Mouse (Mus musculus) cerebellum, adult 18-20 months (tissue): ENCODE results near the gene 1700057G04Rik.
"Not testable (repeated sequence)": the region's sequence is repeated elsewhere in the genome, so short reads cannot be mapped to it uniquely, and the experiment has no call there.

Experiments used
- DNase-seq, 2 experiments: peaks; one replicate each; pipeline ENCODE4 v3.0.0; 2021

The 1700057G04Rik gene

DNA sequence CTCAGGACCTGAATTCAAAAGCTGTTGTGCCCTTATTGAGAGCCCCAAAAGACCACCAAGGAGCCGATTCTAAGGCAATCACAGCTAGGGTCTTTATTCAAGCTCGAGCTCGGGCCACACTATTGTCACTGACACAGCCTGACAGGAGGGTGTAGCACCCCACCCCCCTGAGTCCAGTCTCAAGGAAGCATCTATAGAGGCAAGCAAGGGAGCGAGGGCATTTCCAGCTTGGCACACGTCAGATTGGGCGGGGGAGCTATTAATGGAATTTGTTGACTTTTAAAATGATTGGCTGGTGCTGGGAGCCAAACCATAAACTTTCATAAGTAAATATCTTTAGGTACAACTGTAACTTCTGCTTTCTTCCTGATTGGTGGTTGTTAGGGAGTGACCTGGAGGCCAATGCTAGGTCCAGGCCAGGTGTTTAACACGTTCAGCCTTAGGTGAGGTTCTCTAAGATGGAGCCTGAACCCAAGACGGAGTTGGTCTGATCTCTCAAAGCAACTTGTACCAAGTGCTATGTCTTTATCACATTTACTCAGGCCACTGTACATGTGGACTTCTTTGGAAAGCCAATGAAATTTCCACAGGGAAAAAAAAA is 3.5 kb upstream of the 1700057G04Rik start:
- DNase-seq: no peak

GRCm38 (mm10) chr9:92316791-92317190 is 7.6 kb downstream of the 1700057G04Rik start:
- DNase-seq: no peak

- DNase-seq: not testable (repeated sequence)
Observed at GRCm38 (mm10) chr9:92325936-92326335, 16.8 kb downstream of the 1700057G04Rik start.

DNA sequence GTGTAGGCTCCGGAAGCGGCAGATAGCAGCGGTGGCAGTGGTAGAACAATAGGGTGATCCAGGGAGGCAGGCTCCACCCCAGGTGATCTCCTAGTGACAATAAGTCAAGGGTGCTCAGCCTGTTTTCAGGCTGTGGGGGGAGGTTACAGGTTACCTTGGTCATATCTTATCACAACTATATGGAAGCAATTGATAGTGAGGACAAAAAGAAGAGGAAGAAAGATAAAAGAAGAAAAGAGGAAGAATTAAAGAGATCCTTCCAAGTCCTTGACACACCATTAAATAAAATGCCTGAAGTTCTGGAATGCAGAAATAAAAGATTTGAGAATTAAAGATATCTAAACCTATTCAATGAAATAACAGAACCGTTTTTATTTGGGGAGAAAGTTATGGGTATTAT is 17.6 kb downstream of the 1700057G04Rik start:
- DNase-seq: no peak

GRCm38 (mm10) chr9:92331383-92331782 is 22.2 kb downstream of the 1700057G04Rik start:
- no peak for DNase-seq

DNA sequence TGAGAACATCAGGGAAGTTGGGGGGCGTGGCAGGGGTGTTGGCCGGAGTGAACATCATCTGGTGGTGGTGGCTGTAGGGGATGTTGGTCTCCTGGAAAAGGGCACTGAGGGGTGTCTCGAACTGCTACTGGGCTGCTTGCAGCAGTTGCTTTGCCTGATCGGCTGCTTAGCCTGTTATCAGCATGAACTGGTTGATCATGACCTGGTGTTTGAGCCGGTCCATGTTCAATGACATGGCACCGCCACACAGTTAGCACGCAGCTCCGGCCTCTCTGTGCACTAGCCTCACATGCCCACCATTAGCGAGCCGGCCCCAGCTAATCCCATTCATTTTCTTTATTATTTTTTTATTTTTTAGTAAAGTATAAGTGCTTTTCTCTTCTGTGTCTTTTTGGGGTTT is 25.7 kb downstream of the 1700057G04Rik start:
- DNase-seq: no peak

DNA sequence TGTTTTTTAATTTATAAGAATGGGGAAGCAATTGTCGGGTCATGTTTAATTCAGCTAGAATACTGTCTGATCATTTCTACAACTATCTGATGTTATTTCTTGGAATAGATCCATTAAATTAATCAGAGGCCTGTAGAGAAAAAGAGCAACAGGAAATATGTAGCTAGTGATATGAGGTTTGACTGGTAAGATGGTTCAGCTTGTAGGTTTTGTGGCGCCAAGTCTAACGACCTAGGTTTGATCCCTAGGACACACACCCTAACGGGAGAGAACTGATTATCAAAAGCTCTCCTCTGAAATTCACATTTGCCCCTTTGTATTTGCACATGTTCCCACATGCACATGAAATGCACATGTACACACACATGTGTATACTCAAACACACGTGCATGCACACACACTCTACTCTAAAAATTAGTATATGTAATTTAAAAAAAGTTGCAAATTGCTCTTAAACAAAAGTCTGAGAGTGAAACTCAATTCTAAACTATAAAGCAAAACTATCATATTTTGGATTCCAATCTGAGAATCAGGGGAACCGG is 26.2 kb downstream of the 1700057G04Rik start:
- no peak for DNase-seq

- DNase-seq: no peak
Observed at GRCm38 (mm10) chr9:92337063-92337462, 27.9 kb downstream of the 1700057G04Rik start.

- DNase-seq: no peak
Observed at GRCm38 (mm10) chr9:92337661-92338060, 28.5 kb downstream of the 1700057G04Rik start.

GRCm38 (mm10) chr9:92338954-92339353 is 29.8 kb downstream of the 1700057G04Rik start:
- no peak for DNase-seq

GRCm38 (mm10) chr9:92351924-92352323 is 42.7 kb downstream of the 1700057G04Rik start:
- DNase-seq: no peak

- no peak for DNase-seq
Observed at GRCm38 (mm10) chr9:92353306-92353705, 44.1 kb downstream of the 1700057G04Rik start.

DNA sequence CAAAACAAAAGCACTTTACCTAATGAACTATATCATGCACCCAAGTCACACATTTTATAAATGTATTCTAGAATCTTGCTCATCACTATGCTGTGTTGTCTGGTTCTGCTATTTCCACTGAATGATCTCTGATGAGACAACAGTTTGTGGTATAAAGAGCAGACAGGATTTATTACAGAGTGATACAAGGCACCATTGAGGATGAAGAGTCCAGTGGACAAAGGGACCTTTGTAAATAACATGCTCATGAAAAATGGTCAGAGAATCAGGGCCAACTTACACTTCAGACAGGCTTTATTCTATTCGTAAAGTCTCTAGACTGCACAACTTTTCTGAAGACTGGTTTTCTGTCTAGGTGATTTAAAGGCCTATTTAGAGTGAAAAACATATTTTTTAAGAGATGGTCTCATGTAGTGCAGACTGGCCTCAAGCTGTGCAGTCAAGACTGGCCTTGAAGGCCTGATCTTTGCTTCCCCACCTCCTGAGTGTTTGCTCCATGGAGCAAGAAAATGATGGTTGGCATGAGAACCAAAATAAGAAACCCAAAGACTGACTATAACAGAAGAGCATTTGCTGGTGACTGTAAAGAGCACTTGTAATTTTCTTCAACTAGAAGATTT is 51.6 kb downstream of the 1700057G04Rik start:
- no peak for DNase-seq

GRCm38 (mm10) chr9:92363478-92363877 is 54.3 kb downstream of the 1700057G04Rik start:
- no peak for DNase-seq

DNA sequence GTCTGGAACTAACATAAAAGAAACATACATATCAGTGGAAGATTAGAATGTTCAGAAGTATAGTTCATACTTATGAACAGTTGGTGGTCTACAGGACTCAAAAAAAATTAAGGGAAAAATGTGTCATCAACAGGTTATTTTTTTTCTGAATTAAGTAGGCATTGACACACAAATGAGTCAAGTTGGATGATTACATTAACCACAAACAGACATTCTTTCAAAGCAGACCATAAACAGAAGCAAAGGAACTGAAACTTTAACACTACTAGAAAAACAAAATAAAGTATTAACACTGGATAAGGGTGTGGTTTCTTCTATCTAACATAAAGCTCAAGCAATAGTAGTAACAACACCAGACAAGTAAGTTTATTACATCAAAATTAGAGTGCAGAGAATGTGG is 59.7 kb downstream of the 1700057G04Rik start:
- no peak for DNase-seq

- DNase-seq: no peak
Observed at GRCm38 (mm10) chr9:92373896-92374295, 64.7 kb downstream of the 1700057G04Rik start.

DNA sequence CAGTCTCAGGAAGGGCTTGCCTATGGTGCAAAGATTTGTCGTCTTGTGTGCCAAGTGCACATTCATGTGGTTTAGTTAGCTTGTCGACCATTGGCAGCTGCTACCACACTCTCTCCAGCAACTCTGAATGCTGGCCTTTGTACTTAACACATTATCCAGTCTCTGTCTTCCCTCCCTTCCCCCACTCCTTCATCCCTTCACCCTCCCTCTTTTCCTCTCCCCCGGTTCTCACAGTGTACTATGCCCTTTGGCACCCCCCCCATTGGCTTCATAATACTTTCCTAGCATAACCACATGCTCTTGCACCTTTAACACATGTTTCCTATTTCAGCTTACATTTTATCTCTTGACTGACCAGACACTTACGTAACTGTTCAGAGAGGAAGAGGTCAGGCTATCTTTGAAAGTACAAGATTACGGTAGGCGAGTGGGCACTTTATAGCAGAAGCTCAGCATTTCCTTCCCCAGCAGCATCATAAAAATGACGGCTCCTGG is 65.6 kb downstream of the 1700057G04Rik start:
- DNase-seq: no peak

DNA sequence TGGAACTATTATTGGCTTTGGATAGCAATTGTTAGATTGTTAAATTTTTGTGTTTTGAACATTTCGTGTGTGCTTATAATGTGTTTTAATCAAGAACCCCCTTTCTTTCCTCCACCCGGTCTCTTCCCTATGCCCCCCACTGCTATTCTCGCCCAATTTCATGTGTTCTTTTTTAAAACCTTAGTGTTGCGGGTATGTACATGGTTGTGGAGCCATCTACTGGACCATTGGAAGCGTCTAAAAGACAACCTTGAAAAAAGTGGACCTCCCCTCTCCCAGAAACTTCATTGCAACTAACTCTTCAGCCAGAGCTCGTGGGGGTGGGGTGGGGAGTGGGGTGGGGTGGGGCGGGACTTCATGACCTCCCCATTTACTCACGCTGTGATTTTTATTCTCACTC is 66.2 kb downstream of the 1700057G04Rik start:
- DNase-seq: no peak

DNA sequence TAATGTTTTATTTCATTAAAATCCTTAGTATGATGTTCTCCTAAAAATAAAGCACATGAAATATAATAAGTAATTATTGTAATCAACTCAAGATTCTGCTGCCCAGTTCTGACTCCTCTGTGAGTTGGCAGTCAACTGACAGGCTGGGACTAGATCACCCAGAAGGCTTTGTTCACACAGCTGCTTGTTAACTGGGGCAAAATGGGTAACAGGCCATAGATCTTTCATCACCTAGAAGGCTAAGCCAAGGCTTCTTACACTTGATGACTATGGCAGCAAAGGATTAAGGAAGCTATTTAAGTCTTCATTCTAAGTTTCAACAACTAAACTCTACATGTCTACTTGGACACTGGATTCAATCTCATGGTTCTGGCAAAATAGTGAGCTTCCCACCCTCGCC is 68.8 kb downstream of the 1700057G04Rik start:
- DNase-seq: no peak

- DNase-seq: no peak
Observed at GRCm38 (mm10) chr9:92379240-92379639, 70.1 kb downstream of the 1700057G04Rik start.

GRCm38 (mm10) chr9:92383415-92383814 is 74.2 kb downstream of the 1700057G04Rik start:
- DNase-seq: no peak

GRCm38 (mm10) chr9:92384401-92384800 is 75.2 kb downstream of the 1700057G04Rik start:
- DNase-seq: no peak

GRCm38 (mm10) chr9:92385831-92386230 is 76.7 kb downstream of the 1700057G04Rik start:
- no peak for DNase-seq

- DNase-seq: no peak
Observed at GRCm38 (mm10) chr9:92386871-92387270, 77.7 kb downstream of the 1700057G04Rik start.
